Mouse (Mus musculus) hematopoietic multipotent progenitor cell, adult 10-12 weeks (in vitro differentiated cells): ENCODE data around the gene Slc16a11. TPM values are rescaled to one million over a fixed set of nuclear protein-coding genes. Genes with fewer than 3 reads are reported as not detected.

Experiments
- polyA plus RNA-seq: library from polyadenylated mRNA; stranded (reverse); fragments of >175 nt; gene quantifications from 2 replicates; pipeline ENCODE4 v1.2.3, GENCODE M21; 2012; ENCODE audit warnings: low replicate concordance

Slc16a11 gene
- polyA plus RNA-seq = 0.42 and 1.8 TPM in 2 replicates

DNA sequence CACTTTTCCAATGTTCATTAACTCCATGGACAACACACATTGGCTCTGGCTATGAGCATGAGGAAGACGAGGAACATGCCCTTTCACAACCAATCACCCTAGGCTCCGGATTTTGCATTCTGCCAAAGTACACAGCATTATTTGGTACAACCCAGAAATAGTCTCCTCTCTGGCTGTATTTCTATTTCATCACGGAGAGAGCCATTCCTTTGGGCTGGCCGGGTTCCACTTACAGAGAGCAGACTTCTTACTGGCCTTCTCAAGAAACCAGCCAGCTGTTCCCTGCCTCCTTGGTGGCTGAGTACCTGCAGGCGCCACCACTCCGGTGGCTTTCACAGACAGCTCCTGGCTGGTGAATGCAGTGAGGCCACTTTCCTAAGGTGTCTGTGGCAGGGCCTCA, at the start of gene Slc16a11:
Gene Slc16a11, plus strand, starts transcription at position 330 of the 400 bp plus-strand sequence.

DNA sequence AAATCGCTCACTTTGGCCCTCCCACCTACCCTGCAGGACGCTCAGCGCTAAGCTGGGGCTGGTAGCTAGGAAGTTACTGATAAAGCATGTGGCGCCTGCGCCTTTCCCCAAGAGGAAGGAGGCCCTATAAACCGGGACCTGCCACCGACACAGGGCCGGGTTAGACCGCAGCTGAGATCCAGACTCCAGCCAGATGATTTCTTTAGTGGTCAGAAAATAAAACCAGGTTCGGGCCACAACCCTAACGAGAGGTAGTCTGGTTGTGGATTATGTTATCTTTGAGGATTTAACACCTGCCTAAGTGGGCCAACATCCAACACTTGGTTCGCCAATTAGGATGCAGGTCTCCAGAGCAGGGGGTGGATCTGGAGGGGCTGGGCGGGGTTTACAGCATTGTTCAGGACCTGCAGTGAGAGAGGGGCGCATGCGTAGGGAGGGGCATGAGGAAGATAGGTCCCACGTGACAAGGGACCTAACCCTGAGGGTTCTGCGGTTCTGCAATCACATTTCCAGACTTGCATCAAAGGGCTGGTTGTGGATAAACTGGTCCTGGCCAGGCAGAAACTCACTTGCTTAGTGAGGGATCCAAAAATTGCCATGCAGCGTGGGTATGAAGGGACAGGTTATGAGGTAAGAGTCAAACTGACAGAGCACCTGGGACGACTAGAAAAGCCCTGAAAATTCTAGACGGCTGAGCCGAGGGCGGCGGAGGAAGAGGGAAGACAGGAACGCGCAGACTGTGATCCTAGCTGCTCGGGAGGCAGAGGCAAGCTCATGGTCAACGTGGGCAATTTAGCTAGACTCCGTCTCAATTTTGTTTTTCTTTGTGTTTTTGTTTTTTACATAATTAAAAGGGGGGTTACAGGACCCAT, 8.4 kb downstream of the Slc16a11 start, which contains the start of gene Slc16a13:
Gene Slc16a13, minus strand, starts transcription at position 334 of the 872 bp plus-strand sequence.

DNA sequence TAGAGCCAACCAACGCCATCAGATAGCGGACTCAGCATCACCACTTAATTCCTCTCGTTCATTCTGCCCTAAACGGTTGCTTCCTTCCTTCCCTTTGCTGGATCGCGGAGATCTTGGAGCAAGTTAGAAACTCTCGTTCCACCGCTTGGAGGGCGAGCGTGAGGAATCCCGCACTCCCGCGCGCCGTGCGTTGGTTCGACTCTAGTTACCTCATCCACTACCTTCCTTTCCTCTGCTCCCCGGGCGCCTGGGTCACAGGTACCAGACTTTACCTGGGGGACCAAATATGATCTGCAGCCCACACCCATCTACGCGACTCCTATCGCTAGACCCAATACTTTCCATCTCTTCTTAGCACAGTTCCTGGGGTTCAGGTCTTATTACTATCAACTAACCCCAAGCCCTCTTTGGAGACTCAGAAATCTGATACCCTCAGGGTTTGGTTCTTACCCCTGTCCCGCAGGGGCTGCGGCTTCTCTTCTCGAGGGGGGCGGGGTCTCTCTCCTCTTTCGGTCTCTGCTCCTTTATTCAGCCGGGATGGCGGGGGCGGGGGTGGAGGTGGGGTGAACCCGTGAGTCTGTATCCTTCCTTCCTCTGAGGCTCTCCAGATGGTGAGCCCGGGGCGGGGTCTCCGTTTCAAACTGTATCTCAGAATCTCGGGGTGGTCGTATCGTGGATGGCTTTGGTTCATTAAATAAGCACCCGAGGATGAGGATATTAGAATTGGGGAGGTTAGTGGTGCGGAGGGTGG, 16.9 kb downstream of the Slc16a11 start, which contains the start of gene Bcl6b:
Gene Bcl6b, minus strand, starts transcription at position 539 of the 751 bp plus-strand sequence.

DNA sequence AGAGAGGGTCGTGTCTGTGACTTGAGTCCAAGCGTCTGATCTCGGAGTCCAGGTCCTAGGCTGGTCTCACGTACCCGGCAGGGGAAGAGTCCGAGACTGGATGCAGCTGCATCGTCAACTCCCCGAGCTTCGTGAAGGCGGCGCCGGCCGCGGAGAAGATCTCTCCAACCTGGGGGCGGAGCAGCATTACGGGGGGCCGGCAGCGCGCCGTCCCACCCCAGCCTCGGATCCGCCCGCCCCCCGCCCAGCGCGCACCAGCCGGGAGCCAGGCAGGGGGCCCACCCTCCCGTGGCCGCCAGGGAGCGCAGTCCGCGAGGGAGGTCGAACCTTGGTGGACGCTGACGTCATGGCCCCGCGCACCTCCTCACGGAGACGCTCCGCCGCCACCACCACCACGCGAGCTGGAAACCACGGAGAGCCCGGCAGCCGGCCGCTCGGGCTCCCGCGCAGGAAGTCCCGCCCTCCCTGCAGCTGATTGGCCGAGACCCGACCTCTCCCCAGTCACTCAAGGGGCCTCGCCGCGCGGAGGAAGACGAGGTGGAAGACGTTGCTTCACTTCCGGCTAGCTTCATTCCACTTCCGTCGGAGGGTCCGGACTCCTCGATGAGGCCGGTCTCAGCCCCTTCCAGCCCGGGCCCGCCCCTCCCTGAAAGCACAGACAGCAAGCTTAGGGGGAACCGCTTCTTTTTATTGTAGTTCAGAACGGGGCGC, 25.1 kb downstream of the Slc16a11 start, which contains the start of gene 0610010K14Rik:
Gene 0610010K14Rik, minus strand, starts transcription at position 458 of the 711 bp plus-strand sequence.

DNA sequence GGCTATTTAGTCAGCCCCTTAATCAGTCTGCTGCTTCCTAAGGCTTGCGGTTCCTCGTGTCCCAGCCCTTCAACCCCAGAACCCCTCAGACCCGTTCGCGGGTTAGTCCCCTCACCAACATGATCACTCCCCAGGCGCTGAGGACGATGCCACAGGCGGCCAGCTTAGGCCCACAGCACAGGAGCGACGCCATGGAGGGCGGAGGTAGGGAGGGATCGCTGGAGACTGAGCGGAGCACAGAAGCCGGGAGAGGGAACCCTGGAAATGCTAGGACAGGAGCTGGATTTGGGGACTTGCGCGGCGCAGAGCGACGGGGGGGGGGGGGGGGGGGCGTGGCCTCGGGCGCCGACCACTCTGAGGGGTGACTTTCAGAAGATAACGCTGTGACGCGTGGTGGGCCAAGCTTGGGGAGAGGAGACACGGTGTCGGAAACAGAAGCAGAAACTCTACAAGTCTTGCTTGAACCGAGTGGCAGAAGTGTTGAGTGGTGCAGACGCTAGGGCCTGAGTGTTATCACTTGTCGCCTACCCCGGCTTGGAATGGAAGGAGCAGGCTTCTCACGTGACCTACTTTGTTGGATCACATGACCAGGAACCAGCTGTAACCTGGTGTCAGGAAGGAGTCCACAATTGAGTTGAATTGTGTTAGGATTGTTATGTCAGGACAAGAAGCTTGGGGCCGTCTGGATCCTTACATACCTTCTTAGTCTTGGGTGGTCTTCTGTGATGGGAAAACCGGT, 27.2 kb downstream of the Slc16a11 start, which contains the start of the genes Gm21988 and Rnasek:
Gene Gm21988, minus strand, starts transcription at position 290 of the 739 bp plus-strand sequence.
Gene Rnasek, minus strand, starts transcription at position 302 of the 739 bp plus-strand sequence.

DNA sequence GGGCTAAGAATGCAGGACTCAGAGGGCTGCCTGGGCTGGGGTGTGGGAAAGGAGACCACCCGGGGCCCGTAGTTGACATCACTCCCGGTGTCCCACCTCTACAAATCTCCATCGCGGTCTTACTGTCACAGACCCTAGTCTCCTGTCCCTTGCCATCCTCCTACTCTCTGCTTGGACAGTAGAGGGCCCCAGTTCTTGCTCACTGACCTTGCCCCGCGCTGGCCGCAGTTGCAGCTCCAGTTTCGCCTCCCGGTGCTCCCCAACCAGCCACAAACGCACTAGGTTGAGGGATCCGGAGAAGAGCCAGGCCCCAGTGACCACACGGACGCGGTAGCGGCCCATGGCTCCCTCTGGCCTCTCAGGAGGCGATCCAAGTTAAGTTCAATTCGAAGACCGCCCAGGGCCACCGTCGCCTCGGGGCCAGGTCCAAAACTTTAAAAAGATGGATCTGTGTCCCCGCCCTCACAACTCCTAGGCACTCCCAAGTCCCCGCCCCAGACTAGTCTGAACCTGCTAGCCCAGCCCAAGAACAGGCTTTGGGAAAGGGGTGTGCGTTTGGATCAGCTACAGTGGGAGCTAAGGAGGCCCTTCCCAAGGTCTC, 42.5 kb downstream of the Slc16a11 start, which contains the start of gene Alox12:
Gene Alox12, minus strand, starts transcription at position 423 of the 601 bp plus-strand sequence.

Other genes with a start within 250 kb of the Slc16a11 start
- 0.27 and 0.88 TPM in 2 replicates for gene Cldn7, start 248.0 kb upstream of the Slc16a11 start, polyA plus RNA-seq
- gene Ctdnep1, start 231.6 kb upstream of the Slc16a11 start, polyA plus RNA-seq = 123 and 255 TPM in 2 replicates
- gene Elp5, start 230.2 kb upstream of the Slc16a11 start, polyA plus RNA-seq = 11.9 and 17.1 TPM in 2 replicates
- gene Gabarap, start 221.6 kb upstream of the Slc16a11 start, polyA plus RNA-seq = 344 and 452 TPM in 2 replicates
- 67.4 and 84.5 TPM in 2 replicates for gene Phf23, start 217.0 kb upstream of the Slc16a11 start, polyA plus RNA-seq
- 49.3 and 51.4 TPM in 2 replicates for gene Dvl2, start 212.2 kb upstream of the Slc16a11 start, polyA plus RNA-seq
- 24.5 and 32.0 TPM in 2 replicates for gene Acadvl, start 197.3 kb upstream of the Slc16a11 start, polyA plus RNA-seq
- gene Dlg4, start 195.8 kb upstream of the Slc16a11 start, polyA plus RNA-seq = 12.5 and 18.5 TPM in 2 replicates
- not detected in 2 replicates for gene Asgr1, start 158.7 kb upstream of the Slc16a11 start, polyA plus RNA-seq
- 0.13 and 0.17 TPM in 2 replicates for gene Asgr2, start 120.1 kb upstream of the Slc16a11 start, polyA plus RNA-seq
- 0.10 TPM in 1 of 2 replicates, not detected in the other for gene Mgl2, start 82.4 kb upstream of the Slc16a11 start, polyA plus RNA-seq
- 1.1 and 2.2 TPM in 2 replicates for gene Clec10a, start 56.6 kb upstream of the Slc16a11 start, polyA plus RNA-seq
- gene Slc16a13, start 8.3 kb downstream of the Slc16a11 start, polyA plus RNA-seq = 4.8 and 6.9 TPM in 2 replicates
- 1.2 and 1.7 TPM in 2 replicates for gene Bcl6b, start 17.0 kb downstream of the Slc16a11 start, polyA plus RNA-seq
- gene 0610010K14Rik, start 25.2 kb downstream of the Slc16a11 start, polyA plus RNA-seq = 63.8 and 101 TPM in 2 replicates
- gene Gm21988, start 27.1 kb downstream of the Slc16a11 start, polyA plus RNA-seq = 2.8 and 4.1 TPM in 2 replicates
- 44.8 and 229 TPM in 2 replicates for gene Rnasek, start 27.1 kb downstream of the Slc16a11 start, polyA plus RNA-seq
- 0.63 and 0.76 TPM in 2 replicates for gene Alox12, start 42.6 kb downstream of the Slc16a11 start, polyA plus RNA-seq
- 0.10 TPM in 1 of 2 replicates, not detected in the other for gene Alox12e, start 109.9 kb downstream of the Slc16a11 start, polyA plus RNA-seq
- gene Alox15, start 139.3 kb downstream of the Slc16a11 start, polyA plus RNA-seq = 1.4 and 1.8 TPM in 2 replicates
- gene Pelp1, start 197.3 kb downstream of the Slc16a11 start, polyA plus RNA-seq = 34.5 and 61.0 TPM in 2 replicates
- 412 and 439 TPM in 2 replicates for gene Arrb2, start 219.9 kb downstream of the Slc16a11 start, polyA plus RNA-seq
- 13.9 and 47.2 TPM in 2 replicates for gene Med11, start 239.2 kb downstream of the Slc16a11 start, polyA plus RNA-seq
- 2.2 and 3.7 TPM in 2 replicates for gene Zmynd15, start 246.7 kb downstream of the Slc16a11 start, polyA plus RNA-seq
- 5.5 and 6.1 TPM in 2 replicates for gene Cxcl16, start 247.2 kb downstream of the Slc16a11 start, polyA plus RNA-seq